Mouse (Mus musculus): ENCODE data around the gene Abcf2.

DNA sequence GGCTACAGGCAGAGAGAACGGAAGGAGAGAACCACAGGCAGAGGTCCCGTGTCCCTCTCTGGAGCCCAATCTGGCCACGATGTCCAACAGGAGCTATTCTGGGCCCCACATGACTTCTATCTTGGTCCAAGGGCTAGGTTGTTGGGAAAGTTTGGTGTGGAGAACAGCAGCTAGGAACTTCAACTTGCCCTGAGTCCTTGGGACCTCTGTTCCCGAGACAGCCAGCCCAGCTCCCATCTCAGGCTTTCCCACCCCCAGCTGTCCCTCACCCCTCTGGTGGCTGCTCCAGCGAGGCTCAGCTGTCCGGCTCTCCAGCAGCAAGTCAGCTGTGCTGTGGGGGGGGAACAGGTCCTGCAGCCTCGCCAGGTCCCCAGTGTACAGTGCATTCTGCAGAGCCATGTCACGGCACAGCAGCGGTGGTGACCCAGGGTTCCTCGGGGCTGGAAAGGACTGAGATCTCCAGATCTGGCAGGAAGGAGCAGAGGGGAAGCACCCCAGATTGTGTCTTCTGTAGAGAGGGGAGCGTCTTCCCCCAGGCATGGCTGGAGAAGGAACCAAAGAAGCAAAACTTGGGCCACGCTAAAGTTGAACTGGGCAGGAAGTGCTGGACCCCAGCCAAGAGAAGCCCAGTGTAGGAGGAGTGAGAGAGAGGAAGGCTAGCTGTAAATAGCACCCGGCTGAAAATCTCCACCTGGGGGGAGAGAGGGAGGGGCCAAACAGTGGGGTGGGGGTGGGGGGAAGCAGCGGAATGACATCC, 36.7 kb downstream of the Abcf2 start, which contains the start of gene Asb10:
- no peak for TF ChIP-seq GATA1 (IDR thresholded peaks at IDR 0.05; ENCODE audit: borderline replicate concordance, low read length)
- TF ChIP-seq FLI1 (IDR thresholded peaks at IDR 0.05; ENCODE audit: low read length) = no peak
